Mouse (Mus musculus): ENCODE measurements around the gene Shbg. TPM values are rescaled to one million over a fixed set of nuclear protein-coding genes. Genes with fewer than 3 reads are reported as not detected.
A peak's percentile ranks its signal among the peaks of the same experiment; 100 is the strongest.
"Not testable (repeated sequence)": the region's sequence is repeated elsewhere in the genome, so short reads cannot be mapped to it uniquely, and the experiment has no call there.

Gene Shbg
- polyA plus RNA-seq, 1 experiment from 2014 or later = not detected

DNA sequence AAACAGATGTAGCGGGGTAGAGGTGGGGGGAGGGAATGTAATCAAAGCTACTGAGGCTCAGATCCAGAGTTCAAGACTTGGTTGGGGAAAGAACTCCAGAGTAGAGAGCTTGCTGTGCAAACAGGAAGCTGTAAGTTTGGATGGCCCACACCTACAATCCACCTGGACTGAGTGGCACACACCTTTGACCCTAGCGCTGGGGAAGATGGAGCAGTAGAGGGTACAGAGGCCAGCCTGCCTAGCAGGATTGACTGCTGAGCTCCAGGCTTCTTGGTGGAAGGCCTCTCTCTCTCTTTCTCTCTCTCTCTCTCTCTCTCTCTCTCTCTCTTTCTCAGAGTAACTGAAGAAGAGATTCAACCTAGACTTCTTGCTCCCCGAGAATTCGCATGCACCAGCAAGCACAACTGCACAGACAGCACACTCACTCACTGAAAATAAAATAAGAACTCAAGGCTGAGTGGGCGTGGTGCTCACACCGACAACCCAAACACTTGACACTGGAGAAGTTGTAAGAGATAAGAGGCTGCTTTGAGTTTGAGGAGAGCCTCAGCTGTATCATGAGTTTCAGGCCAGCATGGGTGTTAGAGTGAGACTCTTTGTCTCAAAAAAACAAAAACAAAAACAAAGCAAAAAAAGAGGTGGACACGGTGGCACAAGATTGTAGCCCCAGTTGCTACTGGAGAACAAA lies 2.8 kb upstream of the Shbg start:
- no peaks in the 10 kb centered on the region for H3K36me3 ChIP-seq (ENCODE audit: control insufficient read depth, insufficient read depth, low read length)
- H3K4me1 ChIP-seq (replicated peaks; ENCODE audit: control insufficient read depth, insufficient read depth, low read length) = no peaks in the 10 kb centered on the region; the same call in 1 of the 2 replicates
- no peak overlapping the region for H3K27ac ChIP-seq (ENCODE audit: low read length)
- H3K27me3 ChIP-seq (ENCODE audit: control insufficient read depth, insufficient read depth, low read depth, low read length) = peaks cover 3% of the 10 kb centered on the region; the same call in 1 of the 2 replicates
- no peak overlapping the region for H3K4me3 ChIP-seq (ENCODE audit: low read length)
- no peaks in the 10 kb centered on the region for H3K9me3 ChIP-seq (ENCODE audit: control insufficient read depth, low read length)
- no peak overlapping the region for H3K9ac ChIP-seq (ENCODE audit: low read length)
- WGBS = 62% methylated on average over 7 of the region's 7 CpGs
- no peak for ATAC-seq (ENCODE audit: low read depth)
- no peak overlapping the region for H3K4me2 ChIP-seq (ENCODE audit: low read depth, low read length)

DNA sequence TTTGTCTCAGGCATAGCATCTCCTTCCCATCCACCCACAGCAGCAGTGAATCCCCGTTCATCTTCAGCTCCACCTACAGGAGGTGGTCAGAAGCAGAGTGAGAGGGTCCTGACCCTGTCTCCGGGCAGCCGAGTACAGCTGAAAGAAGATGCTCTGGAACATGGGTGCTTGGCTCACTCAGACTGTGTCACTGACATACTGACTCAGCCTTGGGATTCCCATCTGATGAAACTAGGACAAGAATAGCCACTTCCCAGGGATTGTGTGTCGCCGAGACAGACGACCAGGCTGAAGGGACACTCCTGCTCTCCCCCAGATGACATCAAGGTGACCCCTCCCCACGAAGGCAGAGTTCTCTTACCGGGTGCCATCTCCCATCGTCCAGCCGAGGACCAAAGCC lies 924 bp downstream of the Shbg start:
- Histone ChIP-seq H3K9ac (ENCODE audit: low read length) (no peak overlapping the region), H3K36me3 (ENCODE audit: control insufficient read depth, insufficient read depth, low read length) (no peaks in the 10 kb centered on the region), H3K27ac (ENCODE audit: low read length) (no peak overlapping the region), H3K4me3 (ENCODE audit: low read length) (no peak overlapping the region), H3K9me3 (ENCODE audit: control insufficient read depth, low read length) (no peaks in the 10 kb centered on the region), H3K27me3 (ENCODE audit: control insufficient read depth, insufficient read depth, low read depth, low read length) (peaks cover 4% of the 10 kb centered on the region; the same call in 1 of the 2 replicates), H3K4me1 (replicated peaks; ENCODE audit: control insufficient read depth, insufficient read depth, low read length) (peaks cover 3% of the 10 kb centered on the region; the same call in 1 of the 2 replicates), H3K4me2 (ENCODE audit: low read depth, low read length) (no peak overlapping the region)
- 38% methylated on average over 10 of the region's 10 CpGs for WGBS
- no peak for ATAC-seq (ENCODE audit: low read depth)

DNA sequence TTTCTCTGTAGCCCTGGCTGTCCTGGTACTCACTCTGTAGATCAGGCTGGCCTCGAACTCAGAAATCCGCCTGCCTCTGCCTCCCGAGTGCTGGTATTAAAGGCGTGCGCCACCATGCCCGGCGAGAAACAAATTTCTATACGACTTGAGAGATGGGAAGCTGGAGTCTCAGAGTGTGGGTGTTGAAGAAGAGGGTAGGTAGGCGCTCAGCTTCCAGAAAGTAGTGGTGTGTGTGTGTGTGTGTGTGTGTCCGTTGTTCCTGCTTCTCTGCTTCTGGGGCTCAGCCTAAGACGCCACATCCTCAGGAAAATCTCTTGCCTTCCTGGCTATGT lies 3.5 kb downstream of the Shbg start:
- 0 out of 2 replicates have a peak overlapping the region, but pooled peaks have one; percentile 5 for H3K4me3 ChIP-seq (ENCODE audit: low read length)
- 42% methylated on average over 11 of the region's 11 CpGs for WGBS
- H3K9ac ChIP-seq (ENCODE audit: low read length); H3K27me3 ChIP-seq (ENCODE audit: control insufficient read depth, insufficient read depth, low read depth, low read length); ATAC-seq (ENCODE audit: low read depth); H3K9me3 ChIP-seq (ENCODE audit: control insufficient read depth, low read length); H3K36me3 ChIP-seq (ENCODE audit: control insufficient read depth, insufficient read depth, low read length); H3K4me1 ChIP-seq (replicated peaks; ENCODE audit: control insufficient read depth, insufficient read depth, low read length); H3K27ac ChIP-seq (ENCODE audit: low read length): not testable (repeated sequence)
- peak overlapping the region; percentile 48; the same call in 1 of the 2 replicates for H3K4me2 ChIP-seq (ENCODE audit: low read depth, low read length)

DNA sequence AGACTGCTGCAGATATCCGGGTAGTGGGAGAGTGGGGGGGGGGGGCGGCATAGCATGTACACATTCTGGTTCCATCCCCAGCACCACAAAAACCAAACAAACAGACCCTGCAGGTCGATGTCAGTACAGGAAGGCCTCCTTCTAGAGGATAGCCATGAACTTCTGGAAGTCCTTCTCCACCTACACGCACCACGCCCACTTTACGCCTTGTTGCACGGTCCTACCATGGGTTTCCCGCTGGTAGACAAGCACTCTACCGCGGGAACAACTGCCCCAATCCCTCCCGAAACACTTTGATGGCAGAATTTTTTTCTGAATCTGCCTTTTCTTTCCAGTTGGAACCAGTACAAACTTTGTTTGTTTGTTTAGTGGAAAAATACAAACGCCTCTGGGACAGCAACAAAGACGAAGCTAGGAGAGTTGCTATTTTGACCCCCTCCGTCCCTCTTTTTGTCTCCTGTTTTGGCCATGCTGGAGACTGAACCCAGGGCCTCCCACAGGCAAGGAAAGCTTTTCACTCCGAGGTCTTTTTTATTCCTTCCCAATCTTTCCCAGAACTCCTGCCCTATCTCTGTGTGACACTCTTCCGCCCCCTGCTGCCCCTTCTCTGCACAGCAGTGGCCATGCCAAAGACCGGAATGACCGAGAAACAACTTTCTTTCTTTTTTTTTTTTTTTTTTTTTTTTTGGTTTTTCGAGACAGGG lies 4.0 kb downstream of the Shbg start:
- H3K27me3 ChIP-seq (ENCODE audit: control insufficient read depth, insufficient read depth, low read depth, low read length) = peaks cover 4% of the 10 kb centered on the region; the same call in 1 of the 2 replicates
- H3K4me3 ChIP-seq (ENCODE audit: low read length) = 0 out of 2 replicates have a peak overlapping the region, but pooled peaks have one; percentile 5
- no peak overlapping the region for H3K27ac ChIP-seq (ENCODE audit: low read length)
- peak overlapping the region; percentile 54; the same call in 1 of the 2 replicates for H3K9ac ChIP-seq (ENCODE audit: low read length)
- H3K4me1 ChIP-seq (replicated peaks; ENCODE audit: control insufficient read depth, insufficient read depth, low read length) = peaks cover 3% of the 10 kb centered on the region; the same call in 1 of the 2 replicates
- no peaks in the 10 kb centered on the region for H3K9me3 ChIP-seq (ENCODE audit: control insufficient read depth, low read length)
- H3K36me3 ChIP-seq (ENCODE audit: control insufficient read depth, insufficient read depth, low read length) = no peaks in the 10 kb centered on the region
- H3K4me2 ChIP-seq (ENCODE audit: low read depth, low read length) = peak overlapping the region; percentile 48
- peak; percentile 81 for ATAC-seq (ENCODE audit: low read depth)
- 10% methylated on average over 18 of the region's 19 CpGs for WGBS

DNA sequence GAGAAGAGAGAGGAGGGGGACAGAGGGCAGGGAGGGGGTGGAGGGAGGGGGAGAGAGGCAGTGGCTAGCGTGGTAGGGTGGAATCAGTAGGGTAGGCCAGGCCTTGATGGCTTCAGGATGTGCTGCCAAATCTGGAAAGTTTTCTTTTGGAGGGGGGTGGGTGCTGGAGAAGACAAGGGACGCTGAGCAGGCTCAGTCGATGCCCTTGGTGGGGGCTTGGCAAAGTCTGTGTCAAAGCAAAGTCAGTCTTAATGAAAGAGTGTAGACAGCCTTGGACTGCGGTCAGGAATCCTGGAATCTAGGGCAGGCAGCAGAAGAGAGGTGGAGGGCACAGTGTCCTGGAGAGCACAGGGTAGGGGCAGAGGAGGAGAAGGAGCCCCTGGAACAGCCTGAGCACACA lies 6.8 kb downstream of the Shbg start:
- peaks cover 7% of the 10 kb centered on the region for H3K4me1 ChIP-seq (replicated peaks; ENCODE audit: control insufficient read depth, insufficient read depth, low read length)
- WGBS = 59% methylated on average over 4 of the region's 4 CpGs
- no peaks in the 10 kb centered on the region for H3K9me3 ChIP-seq (ENCODE audit: control insufficient read depth, low read length)
- no peak for ATAC-seq (ENCODE audit: low read depth)
- H3K9ac ChIP-seq (ENCODE audit: low read length) = no peak overlapping the region
- H3K4me2 ChIP-seq (ENCODE audit: low read depth, low read length) = no peak overlapping the region
- H3K4me3 ChIP-seq (ENCODE audit: low read length) = no peak overlapping the region
- no peaks in the 10 kb centered on the region for H3K36me3 ChIP-seq (ENCODE audit: control insufficient read depth, insufficient read depth, low read length)
- H3K27me3 ChIP-seq (ENCODE audit: control insufficient read depth, insufficient read depth, low read depth, low read length) = peaks cover 2% of the 10 kb centered on the region; the same call in 1 of the 2 replicates
- no peak overlapping the region for H3K27ac ChIP-seq (ENCODE audit: low read length)

DNA sequence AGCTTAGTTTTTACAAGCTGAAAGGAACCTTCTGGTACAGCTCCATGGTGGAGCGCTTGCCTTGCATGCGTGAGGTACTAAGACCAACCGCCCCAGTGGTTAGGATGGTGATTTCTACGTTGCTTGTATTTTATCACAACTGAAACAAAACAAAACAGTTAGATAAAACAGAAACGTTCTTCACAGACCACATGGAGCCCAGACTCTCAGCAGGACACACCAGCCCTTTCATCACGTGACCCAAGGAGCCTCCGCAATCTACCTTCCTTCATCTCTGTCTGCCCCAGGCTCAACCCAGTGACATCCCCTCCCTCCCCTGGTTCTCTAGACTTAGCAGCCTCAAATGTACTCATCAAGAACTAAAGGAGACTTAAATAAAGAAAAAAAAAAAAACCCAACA lies 8.3 kb downstream of the Shbg start:
- Histone ChIP-seq H3K36me3 (ENCODE audit: control insufficient read depth, insufficient read depth, low read length) (no peaks in the 10 kb centered on the region), H3K4me2 (ENCODE audit: low read depth, low read length) (no peak overlapping the region), H3K27me3 (ENCODE audit: control insufficient read depth, insufficient read depth, low read depth, low read length) (peaks cover 6% of the 10 kb centered on the region; the same call in 1 of the 2 replicates), H3K9me3 (ENCODE audit: control insufficient read depth, low read length) (no peaks in the 10 kb centered on the region), H3K27ac (ENCODE audit: low read length) (no peak overlapping the region), H3K4me1 (replicated peaks; ENCODE audit: control insufficient read depth, insufficient read depth, low read length) (peaks cover 16% of the 10 kb centered on the region), H3K9ac (ENCODE audit: low read length) (no peak overlapping the region), H3K4me3 (ENCODE audit: low read length) (no peak overlapping the region)
- ATAC-seq (ENCODE audit: low read depth) = no peak
- 55% methylated on average over 7 of the region's 7 CpGs for WGBS

DNA sequence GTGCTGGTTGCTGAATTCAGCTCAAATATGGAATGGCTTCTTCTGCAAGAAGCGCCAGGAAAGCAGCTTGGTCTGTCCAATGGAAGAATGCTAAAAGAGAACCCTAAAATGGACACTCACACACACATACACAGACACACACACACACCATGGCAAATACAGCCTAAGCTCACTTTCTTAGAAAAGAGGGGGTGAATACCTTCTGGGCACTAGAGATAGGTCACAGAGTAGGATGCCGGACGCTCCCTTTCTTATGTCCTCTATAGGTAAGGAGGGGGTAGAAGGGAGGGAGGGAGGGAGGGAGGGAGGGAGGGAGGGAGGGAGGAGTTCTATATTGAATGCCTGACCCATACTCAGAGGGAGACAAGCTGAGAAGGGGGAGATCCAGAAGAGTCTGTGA lies 9.2 kb downstream of the Shbg start:
- no peaks in the 10 kb centered on the region for H3K36me3 ChIP-seq (ENCODE audit: control insufficient read depth, insufficient read depth, low read length)
- 85% methylated on average over 3 of the region's 3 CpGs for WGBS
- no peak overlapping the region for H3K4me2 ChIP-seq (ENCODE audit: low read depth, low read length)
- no peak for ATAC-seq (ENCODE audit: low read depth)
- no peak overlapping the region for H3K9ac ChIP-seq (ENCODE audit: low read length)
- no peak overlapping the region for H3K27ac ChIP-seq (ENCODE audit: low read length)
- no peak overlapping the region for H3K4me3 ChIP-seq (ENCODE audit: low read length)
- no peaks in the 10 kb centered on the region for H3K9me3 ChIP-seq (ENCODE audit: control insufficient read depth, low read length)
- H3K27me3 ChIP-seq (ENCODE audit: control insufficient read depth, insufficient read depth, low read depth, low read length) = peaks cover 6% of the 10 kb centered on the region; the same call in 1 of the 2 replicates
- peaks cover 13% of the 10 kb centered on the region for H3K4me1 ChIP-seq (replicated peaks; ENCODE audit: control insufficient read depth, insufficient read depth, low read length)

DNA sequence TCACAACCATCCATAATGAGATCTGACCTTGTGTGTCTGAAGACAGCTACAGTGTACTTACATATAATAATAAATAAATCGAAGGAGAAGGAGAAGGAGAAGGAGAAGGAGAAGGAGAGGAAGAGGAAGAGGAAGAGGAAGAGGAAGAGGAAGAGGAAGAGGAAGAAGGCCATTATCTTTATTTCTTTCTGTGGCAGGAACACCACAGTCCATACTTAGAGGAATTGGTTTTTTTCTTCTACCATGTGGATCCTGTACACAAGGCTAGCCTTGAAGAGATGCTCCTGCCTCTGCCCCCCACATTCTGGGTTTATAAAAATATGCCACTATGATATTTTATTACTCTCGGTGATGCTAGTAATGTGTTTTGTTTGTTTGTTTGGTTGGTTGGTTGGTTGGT lies 10.9 kb downstream of the Shbg start:
- Histone ChIP-seq H3K9me3 (ENCODE audit: control insufficient read depth, low read length) (no peaks in the 10 kb centered on the region), H3K36me3 (ENCODE audit: control insufficient read depth, insufficient read depth, low read length) (no peaks in the 10 kb centered on the region), H3K27me3 (ENCODE audit: control insufficient read depth, insufficient read depth, low read depth, low read length) (peaks cover 6% of the 10 kb centered on the region; the same call in 1 of the 2 replicates), H3K4me1 (replicated peaks; ENCODE audit: control insufficient read depth, insufficient read depth, low read length) (peaks cover 18% of the 10 kb centered on the region), H3K4me2 (ENCODE audit: low read depth, low read length) (no peak overlapping the region), H3K4me3 (ENCODE audit: low read length) (no peak overlapping the region), H3K9ac (ENCODE audit: low read length) (no peak overlapping the region), H3K27ac (ENCODE audit: low read length) (no peak overlapping the region)
- ATAC-seq (ENCODE audit: low read depth) = no peak
- WGBS = 75% methylated on average over 2 of the region's 2 CpGs

DNA sequence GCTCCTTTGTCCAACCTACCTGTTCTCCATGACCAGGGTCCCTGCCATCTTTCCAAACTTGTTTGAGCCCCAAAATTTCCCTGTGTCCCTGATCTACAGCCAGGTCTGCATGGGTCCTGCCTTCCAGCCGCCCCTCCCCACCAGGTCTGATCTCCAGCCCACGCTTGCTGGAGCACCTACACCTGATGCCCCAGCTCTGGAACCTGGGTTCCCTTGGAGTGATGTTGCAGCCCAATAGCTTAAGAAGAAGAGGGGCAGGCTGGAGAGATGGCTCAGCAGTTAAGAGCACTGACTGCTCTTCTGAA lies 11.3 kb downstream of the Shbg start:
- ATAC-seq (ENCODE audit: low read depth) = no peak
- H3K4me1 ChIP-seq (replicated peaks; ENCODE audit: control insufficient read depth, insufficient read depth, low read length) = peaks cover 19% of the 10 kb centered on the region
- H3K9ac ChIP-seq (ENCODE audit: low read length) = peak overlapping the region; percentile 31; the same call in 1 of the 2 replicates
- H3K27me3 ChIP-seq (ENCODE audit: control insufficient read depth, insufficient read depth, low read depth, low read length) = peaks cover 6% of the 10 kb centered on the region; the same call in 1 of the 2 replicates
- no peak overlapping the region for H3K27ac ChIP-seq (ENCODE audit: low read length)
- no peaks in the 10 kb centered on the region for H3K36me3 ChIP-seq (ENCODE audit: control insufficient read depth, insufficient read depth, low read length)
- no peaks in the 10 kb centered on the region for H3K9me3 ChIP-seq (ENCODE audit: control insufficient read depth, low read length)
- H3K4me3 ChIP-seq (ENCODE audit: low read length) = peak overlapping the region; percentile 52
- WGBS = 56% methylated on average over 2 of the region's 2 CpGs
- H3K4me2 ChIP-seq (ENCODE audit: low read depth, low read length) = peak overlapping the region; percentile 90
